Mouse (Mus musculus): ENCODE measurements around the gene Rnf149.
"Not testable (repeated sequence)": the region's sequence is repeated elsewhere in the genome, so short reads cannot be mapped to it uniquely, and the experiment has no call there.

Rnf149 gene

GRCm38 (mm10) chr1:39577253-39577705 lies at the start of gene Rnf149:
Gene Rnf149 (minus strand): TSS chr1:39577405.
- peak; percentile 93 for DNase-seq (ENCODE audit: low spot score)

GRCm38 (mm10) chr1:39625491-39625890 lies 48.3 kb upstream of the Rnf149 start:
- DNase-seq (ENCODE audit: low spot score) = no peak

- no peak for DNase-seq (ENCODE audit: low spot score)
Observed at GRCm38 (mm10) chr1:39623729-39624128, 46.5 kb upstream of the Rnf149 start.

GRCm38 (mm10) chr1:39623106-39623505 lies 45.9 kb upstream of the Rnf149 start:
- DNase-seq (ENCODE audit: low spot score) = no peak

GRCm38 (mm10) chr1:39618524-39618923 lies 41.3 kb upstream of the Rnf149 start:
- no peak for DNase-seq (ENCODE audit: low spot score)

GRCm38 (mm10) chr1:39615526-39615925 lies 38.3 kb upstream of the Rnf149 start:
- no peak for DNase-seq (ENCODE audit: low spot score)

- no peak for DNase-seq (ENCODE audit: low spot score)
Observed at GRCm38 (mm10) chr1:39614462-39615279, 37.5 kb upstream of the Rnf149 start.

GRCm38 (mm10) chr1:39613061-39613460 lies 35.9 kb upstream of the Rnf149 start:
- no peak for DNase-seq (ENCODE audit: low spot score)

- DNase-seq (ENCODE audit: low spot score) = no peak
Observed at GRCm38 (mm10) chr1:39612491-39612890, 35.3 kb upstream of the Rnf149 start.

GRCm38 (mm10) chr1:39608534-39608933 lies 31.3 kb upstream of the Rnf149 start:
- DNase-seq (ENCODE audit: low spot score) = no peak

- DNase-seq (ENCODE audit: low spot score) = no peak
Observed at GRCm38 (mm10) chr1:39602477-39602876, 25.3 kb upstream of the Rnf149 start.

- no peak for DNase-seq (ENCODE audit: low spot score)
Observed at GRCm38 (mm10) chr1:39598726-39599125, 21.5 kb upstream of the Rnf149 start.

- DNase-seq (ENCODE audit: low spot score) = not testable (repeated sequence)
Observed at GRCm38 (mm10) chr1:39597135-39597534, 19.9 kb upstream of the Rnf149 start.

- DNase-seq (ENCODE audit: low spot score) = no peak
Observed at GRCm38 (mm10) chr1:39593836-39594235, 16.6 kb upstream of the Rnf149 start.

- DNase-seq (ENCODE audit: low spot score) = no peak
Observed at GRCm38 (mm10) chr1:39592090-39592489, 14.9 kb upstream of the Rnf149 start.

GRCm38 (mm10) chr1:39591557-39591956 lies 14.4 kb upstream of the Rnf149 start:
- DNase-seq (ENCODE audit: low spot score) = not testable (repeated sequence)

GRCm38 (mm10) chr1:39590193-39590592 lies 13.0 kb upstream of the Rnf149 start:
- no peak for DNase-seq (ENCODE audit: low spot score)

- no peak for DNase-seq (ENCODE audit: low spot score)
Observed at GRCm38 (mm10) chr1:39585416-39585815, 8.2 kb upstream of the Rnf149 start.

- DNase-seq (ENCODE audit: low spot score) = no peak
Observed at GRCm38 (mm10) chr1:39583173-39583572, 6.0 kb upstream of the Rnf149 start.

GRCm38 (mm10) chr1:39581215-39581614 lies 4.0 kb upstream of the Rnf149 start:
- no peak for DNase-seq (ENCODE audit: low spot score)

- no peak for DNase-seq (ENCODE audit: low spot score)
Observed at GRCm38 (mm10) chr1:39579139-39579538, 1.9 kb upstream of the Rnf149 start.

GRCm38 (mm10) chr1:39578446-39578845 lies 1.2 kb upstream of the Rnf149 start:
- no peak for DNase-seq (ENCODE audit: low spot score)

- DNase-seq (ENCODE audit: low spot score) = peak; percentile 47
Observed at GRCm38 (mm10) chr1:39576431-39577243, 568 bp downstream of the Rnf149 start.

All from left cerebral cortex, adult 11 months (tissue).